Mouse (Mus musculus) cortical plate, adult 2 months (tissue): ENCODE data around the gene Tnfrsf1a.

Experiments
- CTCF ChIP-seq: fragments of 200-500 bp; IDR thresholded peaks from 2 replicates; pipeline ENCODE4 v1.5.1; 2011; ENCODE audit warnings: mild to moderate bottlenecking, control low read depth, low read length; ENCODE audit not compliant: insufficient read depth; ENCODE audit errors: extremely low read depth
- POLR2A ChIP-seq: fragments of 200-500 bp; IDR thresholded peaks from 2 replicates; pipeline ENCODE4 v1.6.1; 2011; ENCODE audit warnings: mild to moderate bottlenecking, low read length, control low read depth; ENCODE audit not compliant: insufficient read depth; ENCODE audit errors: extremely low read depth

GRCm38 (mm10) chr6:125411661-125412060 is 62.5 kb downstream of the Tnfrsf1a start:
- no peak for TF ChIP-seq CTCF
- TF ChIP-seq POLR2A: no peak
